In the genomic region with DNA sequence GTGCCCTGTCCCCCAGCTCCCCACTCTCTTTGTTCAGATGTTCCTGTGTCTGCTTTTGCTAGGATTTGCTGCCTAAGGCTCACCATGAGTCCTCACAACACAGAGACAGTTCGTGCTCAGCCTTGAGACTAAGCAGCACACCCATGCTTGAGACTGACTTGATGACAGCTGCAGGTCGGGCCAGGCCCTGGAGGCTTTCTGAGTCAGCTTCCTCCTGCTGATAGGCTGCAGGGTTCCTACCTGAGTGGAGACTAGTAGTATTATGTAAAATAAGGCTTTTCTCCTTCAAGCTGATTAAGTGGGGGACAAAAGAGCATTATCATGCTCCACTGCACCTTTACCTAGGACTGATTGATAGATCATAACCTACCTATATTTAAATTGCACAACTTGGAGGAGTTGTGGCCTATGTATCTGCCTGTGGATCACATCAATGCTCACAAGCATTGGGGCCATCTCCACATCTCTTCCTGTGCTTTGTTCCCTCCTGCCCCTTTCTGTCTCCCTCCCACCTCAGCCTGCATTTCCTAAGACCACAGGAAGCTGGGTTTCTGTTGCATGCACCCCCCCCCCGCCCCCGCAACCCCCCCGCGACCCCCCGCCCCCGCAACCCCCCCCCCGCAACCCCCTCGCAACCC, we compare ENCODE assay signal across 14 mouse cellular contexts. TPM values are rescaled to one million over a fixed set of nuclear protein-coding genes. Genes with fewer than 3 reads are reported as not detected.
DNase-seq lines count a peak whose midpoint lies in the region; ATAC-seq and TF ChIP-seq lines count a peak whose summit lies in the region.
"Had no signal": no experiment of that assay in that cellular context is flagged by ENCODE, and none has a peak within 500 bp of the region (broad histone marks: within the 10 kb centered on the region; RNA-seq: fewer than 3 reads in every experiment).

No protein-coding gene starts in this region.

- H3K27me3 ChIP-seq in heart, embryonic 11.5 days (ENCODE audit: control insufficient read depth, insufficient read depth, low read length): peaks cover 31% of the 10 kb centered on the region
- H3K27me3 ChIP-seq in heart, adult 2 months (ENCODE audit: control insufficient read depth, insufficient read depth, low read length): no peaks in the 10 kb centered on the region
- H3K27me3 ChIP-seq: lung, embryonic 15.5 days had no signal

- no peak for DNase-seq in heart, adult 2 months
- peak; percentile 28 for DNase-seq in retina, postnatal 1 day
- DNase-seq in retina, embryonic 14.5 days (ENCODE audit: low spot score): no peak
- peak; percentile 29 for DNase-seq in ZHBTc4 (ENCODE audit: low read depth, low spot score)
- peak; percentile 36 for DNase-seq in thymus, postnatal 25 days
- no peak for DNase-seq in gastrocnemius, postnatal 14 days
- DNase-seq in layer of hippocampus, adult 9-10 months (ENCODE audit: low spot score): no peak
- DNase-seq: gastrocnemius, adult 2 months; left cerebral cortex, postnatal 4 days had no signal

- no peaks in the 10 kb centered on the region for H3K9me3 ChIP-seq in heart, embryonic 11.5 days (replicated peaks; ENCODE audit: control insufficient read depth, low read length)
- H3K9me3 ChIP-seq: lung, embryonic 15.5 days; midbrain, embryonic 12.5 days had no signal

- no peak overlapping the region for H3K4me2 ChIP-seq in heart, embryonic 11.5 days
- H3K4me2 ChIP-seq: lung, embryonic 15.5 days; midbrain, embryonic 12.5 days had no signal

- no peak overlapping the region for H3K27ac ChIP-seq in heart, embryonic 11.5 days (ENCODE audit: low read depth, low read length)
- no peak overlapping the region for H3K27ac ChIP-seq in heart, adult 2 months
- H3K27ac ChIP-seq: gastrocnemius, adult 2 months; hindbrain, postnatal 0 days; lung, embryonic 15.5 days; midbrain, embryonic 12.5 days had no signal

- H3K4me3 ChIP-seq in heart, embryonic 11.5 days (ENCODE audit: low read depth, low read length): no peak overlapping the region
- H3K4me3 ChIP-seq in heart, adult 2 months: no peak overlapping the region
- H3K4me3 ChIP-seq: gastrocnemius, adult 2 months; lung, embryonic 15.5 days; midbrain, embryonic 12.5 days had no signal

- TF ChIP-seq CTCF in heart, adult 2 months (IDR thresholded peaks at IDR 0.05): no peak

- intact Hi-C loops in heart, adult 2 months (cut with DNase I): no loop called here
- intact Hi-C loops in gastrocnemius, postnatal 14 days (cut with DNase I; ENCODE audit: low total_unique reads): no loop called here

- peak; percentile 58 for ATAC-seq in heart, embryonic 11.5 days (replicated peaks; ENCODE audit: insufficient number of reproducible peaks, low FRiP score, low TSS enrichment)
- ATAC-seq: hindbrain, postnatal 0 days had no signal

- H3K36me3 ChIP-seq in heart, embryonic 11.5 days (ENCODE audit: control insufficient read depth, insufficient read depth, low read length): no peaks in the 10 kb centered on the region
- peaks cover 3% of the 10 kb centered on the region; the same call in 1 of the 2 replicates for H3K36me3 ChIP-seq in heart, adult 2 months (ENCODE audit: control insufficient read depth, insufficient read depth, low read length)
- H3K36me3 ChIP-seq: G1E had no signal

- H3K79me2 ChIP-seq in heart, adult 2 months (replicated peaks; ENCODE audit: control insufficient read depth, insufficient read depth, low read length): no peaks in the 10 kb centered on the region

- TF ChIP-seq EP300 in heart, adult 2 months (IDR thresholded peaks at IDR 0.05; ENCODE audit: insufficient read depth, low read depth, low read length): no peak

- peaks cover 34% of the 10 kb centered on the region for H3K4me1 ChIP-seq in heart, embryonic 11.5 days (ENCODE audit: control insufficient read depth, insufficient read depth, low read length)
- peaks cover 2% of the 10 kb centered on the region for H3K4me1 ChIP-seq in heart, adult 2 months (ENCODE audit: control insufficient read depth, insufficient read depth, low read length)

- no peak for TF ChIP-seq POLR2A in heart, adult 2 months (IDR thresholded peaks at IDR 0.05; ENCODE audit: insufficient read depth, low read depth, low read length)

- H3K9ac ChIP-seq in heart, embryonic 11.5 days (ENCODE audit: low read depth, low read length): no peak overlapping the region
- H3K9ac ChIP-seq in heart, adult 2 months (ENCODE audit: low read depth, low read length): no peak overlapping the region
- H3K9ac ChIP-seq: lung, embryonic 15.5 days; midbrain, embryonic 12.5 days had no signal

- 8% methylated on average over 2 of the region's 10 CpGs for WGBS in heart, embryonic 11.5 days (ENCODE audit: insufficient replicate concordance)
- 43% methylated on average over 2 of the region's 10 CpGs for WGBS in heart, adult 2 months

RNA-seq across cellular contexts. Expression of a gene that starts 37.7 kb away (rescaled TPM):
- polyA plus RNA-seq in heart, embryonic 11.5 days (2014; fragmentation: Nextera tagmentation; extraction: Ambion mirVana): 16.3 and 18.5 TPM in 2 replicates
- 1 to 10 TPM; 8.4 to 9.9 TPM for total RNA-seq in heart, adult 2 months (2021)
- polyA plus RNA-seq in heart, adult 2 months (2012; rRNA removed): 6.0 and 9.9 TPM in 2 replicates
- 1 to 10 TPM; 6.4 to 8.9 TPM for total RNA-seq in gastrocnemius, postnatal 14 days (2021)

Comparison
In these comparisons a context has a peak if more than half of its experiments do, and no peak if none do; other contexts are left out.
1. DNase-seq: peak in retina, postnatal 1 day (single experiment), ZHBTc4 (single experiment) and thymus, postnatal 25 days (single experiment); none in heart, adult 2 months (0 of 2), retina, embryonic 14.5 days (single experiment), gastrocnemius, postnatal 14 days (single experiment) and layer of hippocampus, adult 9-10 months (single experiment).